In genomic region chr13:6042495-6042894, GRCm38 (mm10) we compare ENCODE assay signal across 22 mouse cellular contexts.
A peak's percentile ranks its signal among the peaks of the same experiment; 100 is the strongest.
DNase-seq lines count a peak whose midpoint lies in the region; ATAC-seq and TF ChIP-seq lines count a peak whose summit lies in the region.
"Had no signal": no experiment of that assay in that cellular context is flagged by ENCODE, and none has a peak within 500 bp of the region (broad histone marks: within the 10 kb centered on the region; RNA-seq: fewer than 3 reads in every experiment).

No protein-coding gene starts in this region.

- no peak overlapping the region for H3K27ac ChIP-seq in cerebellum, adult 2 months (ENCODE audit: insufficient read depth, low read length)
- no peak overlapping the region for H3K27ac ChIP-seq in heart, embryonic 12.5 days (ENCODE audit: poor library complexity, severe bottlenecking)
- H3K27ac ChIP-seq in forebrain, embryonic 12.5 days: no peak overlapping the region
- H3K27ac ChIP-seq: embryonic facial prominence, embryonic 10.5 days; forebrain, embryonic 10.5 days; forebrain, embryonic 15.5 days; heart, embryonic 13.5 days; hindbrain, embryonic 15.5 days had no signal

- no peak for ATAC-seq in heart, embryonic 12.5 days (ENCODE audit: insufficient number of reproducible peaks, low FRiP score)
- ATAC-seq in forebrain, embryonic 12.5 days (ENCODE audit: low FRiP score): no peak
- ATAC-seq: activated CD4-positive, CD25-positive, alpha-beta regulatory T cell, adult 4 months; forebrain, embryonic 15.5 days; inflammation-experienced regulatory T-cells, adult 6 months; intestine, postnatal 0 days; Patski had no signal

- no peak for TF ChIP-seq POLR2A in cerebellum, adult 2 months (IDR thresholded peaks at IDR 0.05; ENCODE audit: borderline replicate concordance, insufficient read depth, low read length)

- no peak overlapping the region for H3K4me2 ChIP-seq in heart, embryonic 12.5 days
- H3K4me2 ChIP-seq in forebrain, embryonic 12.5 days: no peak overlapping the region
- H3K4me2 ChIP-seq: forebrain, embryonic 15.5 days; heart, embryonic 13.5 days; hindbrain, embryonic 15.5 days had no signal

- H3K36me3 ChIP-seq in heart, embryonic 12.5 days: no peaks in the 10 kb centered on the region
- H3K36me3 ChIP-seq in forebrain, embryonic 12.5 days (replicated peaks): no peaks in the 10 kb centered on the region
- H3K36me3 ChIP-seq: embryonic facial prominence, embryonic 10.5 days; forebrain, embryonic 10.5 days; forebrain, embryonic 15.5 days; heart, embryonic 13.5 days; hindbrain, embryonic 15.5 days had no signal

- peak; percentile 2 for DNase-seq in cerebellum, adult 9-10 months
- DNase-seq in cerebellum, adult 2 months: no peak
- peak; percentile 15 for DNase-seq in heart, adult 8-10 months (ENCODE audit: low spot score)
- DNase-seq in retina, postnatal 1 day: peak; percentile 19
- DNase-seq in retina, embryonic 14.5 days (ENCODE audit: low spot score): no peak
- DNase-seq: adrenal gland, adult 2 months; cerebellum, adult 11-12 months; cerebellum, postnatal 10 days; gastrocnemius, postnatal 14 days; kidney, adult 8-10 months had no signal

- no peaks in the 10 kb centered on the region for H3K9me3 ChIP-seq in heart, embryonic 12.5 days (replicated peaks)
- H3K9me3 ChIP-seq in forebrain, embryonic 12.5 days: no peaks in the 10 kb centered on the region
- H3K9me3 ChIP-seq: embryonic facial prominence, embryonic 10.5 days; forebrain, embryonic 10.5 days; forebrain, embryonic 15.5 days; heart, embryonic 13.5 days; hindbrain, embryonic 15.5 days had no signal

- H3K27me3 ChIP-seq in cerebellum, adult 2 months (ENCODE audit: control insufficient read depth, insufficient read depth, low read length): no peaks in the 10 kb centered on the region
- H3K27me3 ChIP-seq in heart, embryonic 12.5 days (replicated peaks): no peaks in the 10 kb centered on the region
- H3K27me3 ChIP-seq in forebrain, embryonic 12.5 days: no peaks in the 10 kb centered on the region
- H3K27me3 ChIP-seq: forebrain, embryonic 15.5 days; heart, embryonic 13.5 days; hindbrain, embryonic 15.5 days; Patski had no signal

- TF ChIP-seq CTCF in cerebellum, adult 2 months (IDR thresholded peaks at IDR 0.05; ENCODE audit: borderline replicate concordance, insufficient read depth, low read depth, low read length): no peak

- WGBS in cerebellum, adult 2 months: 79% methylated on average over 6 of the region's 6 CpGs
- WGBS in heart, embryonic 12.5 days: 63% methylated on average over 6 of the region's 6 CpGs
- WGBS in forebrain, embryonic 12.5 days: 85% methylated on average over 6 of the region's 6 CpGs

- H3K4me1 ChIP-seq in cerebellum, adult 2 months (ENCODE audit: control insufficient read depth, insufficient read depth, low read length): no peaks in the 10 kb centered on the region
- H3K4me1 ChIP-seq in heart, embryonic 12.5 days (replicated peaks): 0 out of 2 replicates have a peak, but pooled peaks cover 2% of the 10 kb centered on the region
- peaks cover 3% of the 10 kb centered on the region; the same call in 1 of the 2 replicates for H3K4me1 ChIP-seq in forebrain, embryonic 12.5 days
- H3K4me1 ChIP-seq: embryonic facial prominence, embryonic 10.5 days had no signal

- no peak overlapping the region for H3K9ac ChIP-seq in heart, embryonic 12.5 days
- no peak overlapping the region for H3K9ac ChIP-seq in forebrain, embryonic 12.5 days
- H3K9ac ChIP-seq: forebrain, embryonic 15.5 days; heart, embryonic 13.5 days; hindbrain, embryonic 15.5 days had no signal

- no peak overlapping the region for H3K4me3 ChIP-seq in cerebellum, adult 2 months (replicated peaks; ENCODE audit: insufficient read depth, low read depth, low read length)
- no peak overlapping the region for H3K4me3 ChIP-seq in heart, embryonic 12.5 days
- no peak overlapping the region for H3K4me3 ChIP-seq in forebrain, embryonic 12.5 days (replicated peaks)
- H3K4me3 ChIP-seq: embryonic facial prominence, embryonic 10.5 days; erythroblast, embryonic 14.5 days; forebrain, embryonic 10.5 days; forebrain, embryonic 15.5 days; heart, embryonic 13.5 days; hindbrain, embryonic 15.5 days had no signal

Comparison
In these comparisons a context has a peak if more than half of its experiments do, and no peak if none do; other contexts are left out.
1. DNase-seq: peak in cerebellum, adult 9-10 months (single experiment), heart, adult 8-10 months (single experiment) and retina, postnatal 1 day (single experiment); none in cerebellum, adult 2 months (0 of 2) and retina, embryonic 14.5 days (single experiment).